Mouse (Mus musculus) MEL (cell line): Measurements from ENCODE around the gene Myom1. TPM values are rescaled to one million over a fixed set of nuclear protein-coding genes. Genes with fewer than 3 reads are reported as not detected.

Experiments used
- DNase-seq: peaks from one replicate; pipeline ENCODE4 v3.0.0; 2011; ENCODE audit warnings: low read depth, low spot score
- H3K27ac ChIP-seq: 2 replicates; pipeline ENCODE4 v1.5.1; 2012; ENCODE audit warnings: low read depth, mild to moderate bottlenecking, control low read depth, low read length, moderate library complexity; ENCODE audit not compliant: control insufficient read depth
- H3K27me3 ChIP-seq, 2 experiments: fragments of 150-350 bp in 1 of 2; sonication (generic) in 1 of 2; 2 replicates each; pipeline ENCODE4 v1.6.1; 2012; ENCODE audit warnings: low read length in 2 of 2, mild to moderate bottlenecking in 2 of 2, improper control_type of control experiment in 1 of 2, moderate library complexity in 1 of 2; ENCODE audit not compliant: insufficient read depth in 2 of 2, control insufficient read depth in 1 of 2
- H3K36me3 ChIP-seq, 2 experiments: 2 replicates each; pipeline ENCODE4 v1.6.1; 2012 to 2014; ENCODE audit warnings: low read length in 2 of 2, improper control_type of control experiment in 1 of 2, inconsistent platforms in 1 of 2, mild to moderate bottlenecking in 1 of 2; ENCODE audit not compliant: insufficient read depth in 2 of 2, control insufficient read depth in 1 of 2
- H3K4me1 ChIP-seq, 2 experiments: fragments of 150-350 bp in 1 of 2; sonication (generic) in 1 of 2; 2 replicates each; pipeline ENCODE4 v1.6.1; 2012; ENCODE audit warnings: low read length in 2 of 2, improper control_type of control experiment in 1 of 2, mild to moderate bottlenecking in 1 of 2; ENCODE audit not compliant: insufficient read depth in 2 of 2, control insufficient read depth in 1 of 2
- H3K4me3 ChIP-seq, 2 experiments: fragments of 150-350 bp in 1 of 2; sonication (generic) in 1 of 2; 2 replicates each; pipeline ENCODE4 v1.5.1; 2012; ENCODE audit warnings: low read depth in 2 of 2, low read length in 2 of 2, mild to moderate bottlenecking in 2 of 2, moderate library complexity in 2 of 2, control low read depth in 1 of 2, improper control_type of control experiment in 1 of 2; ENCODE audit not compliant: control insufficient read depth in 1 of 2, insufficient read depth in 1 of 2
- H3K79me2 ChIP-seq: 2 replicates; pipeline ENCODE4 v1.6.1; 2012; ENCODE audit warnings: mild to moderate bottlenecking, low read length, moderate library complexity; ENCODE audit not compliant: control insufficient read depth, poor library complexity, insufficient read depth
- H3K9ac ChIP-seq: 2 replicates; pipeline ENCODE4 v1.6.1; 2012; ENCODE audit warnings: low read depth, mild to moderate bottlenecking, control low read depth, low read length, moderate library complexity; ENCODE audit not compliant: control insufficient read depth, poor library complexity, severe bottlenecking
- H3K9me3 ChIP-seq: fragments of 150-350 bp; sonication (generic); replicated peaks from 2 replicates; pipeline ENCODE4 v1.6.1; 2012; ENCODE audit warnings: mild to moderate bottlenecking, low read length, improper control_type of control experiment, moderate library complexity; ENCODE audit not compliant: insufficient read depth
- BHLHE40 ChIP-seq: IDR thresholded peaks from 2 replicates; pipeline ENCODE4 v1.6.1; 2012; ENCODE audit warnings: low read depth, mild to moderate bottlenecking, inconsistent platforms, low read length, improper control_type of control experiment, borderline replicate concordance
- CHD1 ChIP-seq: IDR thresholded peaks from 2 replicates; pipeline ENCODE4 v1.6.1; 2012; ENCODE audit warnings: low read depth, mild to moderate bottlenecking, inconsistent platforms, low read length, improper control_type of control experiment
- CHD2 ChIP-seq: IDR thresholded peaks from 2 replicates; pipeline ENCODE4 v1.6.1; 2011; ENCODE audit warnings: low read length, improper control_type of control experiment
- E2F4 ChIP-seq: IDR thresholded peaks from 2 replicates; pipeline ENCODE4 v1.6.1; 2011; ENCODE audit warnings: low read depth, low read length, improper control_type of control experiment, borderline replicate concordance
- EP300 ChIP-seq, 2 experiments: IDR thresholded peaks; 2 replicates each; pipeline ENCODE4 v1.6.1; 2011; ENCODE audit warnings: improper control_type of control experiment in 2 of 2, low read length in 2 of 2, low read depth in 1 of 2, mild to moderate bottlenecking in 1 of 2
- ETS1 ChIP-seq: IDR thresholded peaks from 2 replicates; pipeline ENCODE4 v1.6.1; 2012; ENCODE audit warnings: low read depth, mild to moderate bottlenecking, inconsistent platforms, low read length, improper control_type of control experiment, moderate library complexity
- GABPA ChIP-seq: IDR thresholded peaks from 2 replicates; pipeline ENCODE4 v1.6.1; 2012; ENCODE audit warnings: low read depth, mild to moderate bottlenecking, inconsistent platforms, low read length, improper control_type of control experiment, moderate library complexity
- HCFC1 ChIP-seq: IDR thresholded peaks from 2 replicates; pipeline ENCODE4 v1.6.1; 2012; ENCODE audit warnings: low read depth, mild to moderate bottlenecking, inconsistent platforms, low read length, improper control_type of control experiment, moderate library complexity
- JUND ChIP-seq: IDR thresholded peaks from 2 replicates; pipeline ENCODE4 v1.6.1; 2011; ENCODE audit warnings: low read depth, mild to moderate bottlenecking, improper control_type of control experiment, low read length
- MAFK ChIP-seq: IDR thresholded peaks from 2 replicates; pipeline ENCODE4 v1.6.1; 2011; ENCODE audit warnings: low read depth, mild to moderate bottlenecking, low read length, improper control_type of control experiment, borderline replicate concordance
- MAX ChIP-seq: IDR thresholded peaks from 2 replicates; pipeline ENCODE4 v1.6.1; 2011; ENCODE audit warnings: low read length, improper control_type of control experiment
- MEF2A ChIP-seq: IDR thresholded peaks from 2 replicates; pipeline ENCODE4 v1.6.1; 2014; ENCODE audit warnings: low read depth, mild to moderate bottlenecking, inconsistent platforms, low read length, improper control_type of control experiment; ENCODE audit not compliant: poor library complexity, insufficient replicate concordance, severe bottlenecking; ENCODE audit errors: extremely low read depth
- MXI1 ChIP-seq: IDR thresholded peaks from 2 replicates; pipeline ENCODE4 v1.6.1; 2011; ENCODE audit warnings: mild to moderate bottlenecking, low read depth, low read length, improper control_type of control experiment
- MYB ChIP-seq: IDR thresholded peaks from 2 replicates; pipeline ENCODE4 v1.6.1; 2011; ENCODE audit warnings: mild to moderate bottlenecking, low read depth, low read length, improper control_type of control experiment
- MYC ChIP-seq: IDR thresholded peaks from 2 replicates; pipeline ENCODE4 v1.6.1; 2011; ENCODE audit warnings: low read depth, mild to moderate bottlenecking, low read length, improper control_type of control experiment, moderate library complexity
- NELFE ChIP-seq: IDR thresholded peaks from 2 replicates; pipeline ENCODE4 v1.6.1; 2011; ENCODE audit warnings: low read depth, low read length, improper control_type of control experiment
- NRF1 ChIP-seq: IDR thresholded peaks from 2 replicates; pipeline ENCODE4 v1.6.1; 2014; ENCODE audit warnings: low read depth, mild to moderate bottlenecking, inconsistent platforms, low read length, improper control_type of control experiment, moderate library complexity; ENCODE audit not compliant: poor library complexity, insufficient read depth, severe bottlenecking
- POLR2AphosphoS2 ChIP-seq: IDR thresholded peaks from 2 replicates; pipeline ENCODE4 v1.6.1; 2011; ENCODE audit warnings: low read length, improper control_type of control experiment
- POLR2AphosphoS5 ChIP-seq: IDR thresholded peaks from 2 replicates; pipeline ENCODE4 v1.6.1; 2012; ENCODE audit warnings: low read depth, borderline replicate concordance, mild to moderate bottlenecking, inconsistent platforms, low read length, moderate library complexity, mixed read lengths
- RAD21 ChIP-seq: IDR thresholded peaks from 2 replicates; pipeline ENCODE4 v1.6.1; 2011; ENCODE audit warnings: mild to moderate bottlenecking, low read depth, low read length, improper control_type of control experiment
- RCOR1 ChIP-seq: IDR thresholded peaks from 2 replicates; pipeline ENCODE4 v1.6.1; 2012; ENCODE audit warnings: low read depth, mild to moderate bottlenecking, inconsistent platforms, low read length, improper control_type of control experiment
- SIN3A ChIP-seq: IDR thresholded peaks from 2 replicates; pipeline ENCODE4 v1.6.1; 2012; ENCODE audit warnings: low read length, improper control_type of control experiment, inconsistent platforms
- SMC3 ChIP-seq: IDR thresholded peaks from 2 replicates; pipeline ENCODE4 v1.6.1; 2011; ENCODE audit warnings: low read depth, low read length, improper control_type of control experiment
- TBP ChIP-seq: IDR thresholded peaks from 2 replicates; pipeline ENCODE4 v1.8.0; 2011; ENCODE audit warnings: low read depth, low read length, improper control_type of control experiment
- TCF12 ChIP-seq: IDR thresholded peaks from 2 replicates; pipeline ENCODE4 v1.6.1; 2014; ENCODE audit warnings: low read depth, mild to moderate bottlenecking, inconsistent platforms, low read length, improper control_type of control experiment, moderate library complexity
- UBTF ChIP-seq: IDR thresholded peaks from 2 replicates; pipeline ENCODE4 v1.6.1; 2012; ENCODE audit warnings: low read depth, mild to moderate bottlenecking, inconsistent platforms, low read length, improper control_type of control experiment, moderate library complexity, borderline replicate concordance; ENCODE audit not compliant: insufficient read depth
- USF2 ChIP-seq, 2 experiments: IDR thresholded peaks; 2 replicates each; pipeline ENCODE4 v1.6.1; 2011 to 2012; ENCODE audit warnings: improper control_type of control experiment in 2 of 2, low read length in 2 of 2, borderline replicate concordance in 1 of 2, inconsistent platforms in 1 of 2, low read depth in 1 of 2, mild to moderate bottlenecking in 1 of 2; ENCODE audit not compliant: insufficient read depth in 1 of 2
- ZKSCAN1 ChIP-seq: IDR thresholded peaks from 2 replicates; pipeline ENCODE4 v1.6.1; 2012; ENCODE audit warnings: low read depth, mild to moderate bottlenecking, inconsistent platforms, low read length, improper control_type of control experiment, moderate library complexity
- ZMIZ1 ChIP-seq: IDR thresholded peaks from 2 replicates; pipeline ENCODE4 v1.6.1; 2012; ENCODE audit warnings: low read depth, mild to moderate bottlenecking, inconsistent platforms, low read length, improper control_type of control experiment, moderate library complexity
- polyA plus RNA-seq, 2 experiments: library from polyadenylated mRNA; stranded (reverse) in 1 of 2; unstranded in 1 of 2; fragments of >175 nt in 1 of 2; fragments of >200 nt in 1 of 2; gene quantifications; 2 replicates each; pipeline versions ENCODE4 v1.2.1 to v1.2.4; 2012; ENCODE audit warnings: low replicate concordance in 2 of 2, low read depth in 1 of 2; ENCODE audit not compliant: insufficient read length in 2 of 2, insufficient read depth in 1 of 2, missing spikeins in 1 of 2
- total RNA-seq: library from RNA; depleted of rRNA; stranded (reverse); fragments of 300-350 nt; gene quantifications from 2 replicates; pipeline ENCODE4 v1.2.3, GENCODE M21; 2012

Gene Myom1
- total and polyA plus RNA-seq, 3 experiments = 0.65 to 0.79 TPM; not detected in 1

GRCm38 (mm10) chr17:71018151-71018550 is 15.7 kb downstream of the Myom1 start:
- no peak for TF ChIP-seq MXI1
- TF ChIP-seq MYC = no peak
- no peak for TF ChIP-seq MEF2A
- TF ChIP-seq USF2 (IDR thresholded peaks at IDR 0.05; ENCODE audit: borderline replicate concordance in 1 of 2, insufficient read depth in 1 of 2, low read depth in 1 of 2, low read length in 2 of 2) = no peak
- no peak for TF ChIP-seq MAX
- no peak for TF ChIP-seq ZMIZ1
- TF ChIP-seq TCF12 = no peak
- no peak for TF ChIP-seq ZKSCAN1
- TF ChIP-seq CHD2 = no peak
- no peak for TF ChIP-seq RCOR1
- no peak for TF ChIP-seq POLR2AphosphoS5
- no peak for TF ChIP-seq MAFK
- TF ChIP-seq E2F4 = no peak
- TF ChIP-seq MYB = no peak
- TF ChIP-seq CHD1 = no peak
- TF ChIP-seq NRF1 = no peak
- TF ChIP-seq TBP = no peak
- TF ChIP-seq BHLHE40 = no peak
- no peak for TF ChIP-seq SIN3A
- no peak for TF ChIP-seq HCFC1
- H3K27ac ChIP-seq = no peak overlapping the region
- H3K9me3 ChIP-seq = no peaks in the 10 kb centered on the region
- no peak overlapping the region for H3K9ac ChIP-seq
- no peaks in the 10 kb centered on the region for H3K4me1 ChIP-seq
- no peaks in the 10 kb centered on the region for H3K27me3 ChIP-seq
- no peaks in the 10 kb centered on the region for H3K36me3 ChIP-seq
- no peak for DNase-seq
- H3K4me3 ChIP-seq = no peak overlapping the region
- H3K79me2 ChIP-seq = no peaks in the 10 kb centered on the region

GRCm38 (mm10) chr17:71018616-71019308 is 16.3 kb downstream of the Myom1 start:
- H3K4me3 ChIP-seq = no peak overlapping the region
- TF ChIP-seq MYB = no peak
- no peak for TF ChIP-seq HCFC1
- TF ChIP-seq GABPA = no peak
- no peak for TF ChIP-seq MYC
- no peak for TF ChIP-seq ETS1
- TF ChIP-seq JUND = no peak
- no peak for TF ChIP-seq MAX
- TF ChIP-seq TBP = no peak
- no peak for TF ChIP-seq RAD21
- no peak for TF ChIP-seq CHD1
- no peak for TF ChIP-seq SMC3
- TF ChIP-seq UBTF = no peak
- no peak for TF ChIP-seq POLR2AphosphoS5
- no peak for TF ChIP-seq CHD2
- TF ChIP-seq NELFE = no peak
- TF ChIP-seq TCF12 = no peak
- TF ChIP-seq USF2 (IDR thresholded peaks at IDR 0.05; ENCODE audit: borderline replicate concordance in 1 of 2, insufficient read depth in 1 of 2, low read depth in 1 of 2, low read length in 2 of 2) = no peak
- TF ChIP-seq EP300 (IDR thresholded peaks at IDR 0.05; ENCODE audit: low read depth in 1 of 2, low read length in 2 of 2) = no peak
- TF ChIP-seq POLR2AphosphoS2 = no peak
- TF ChIP-seq, all 39 proteins: peak for 0

More at GRCm38 (mm10) chr17:71018616-71019308, 16.3 kb downstream of the Myom1 start:
- Histone ChIP-seq H3K27me3 (no peaks in the 10 kb centered on the region), H3K36me3 (no peaks in the 10 kb centered on the region), H3K27ac (no peak overlapping the region), H3K4me1 (no peaks in the 10 kb centered on the region), H3K9ac (no peak overlapping the region), H3K79me2 (no peaks in the 10 kb centered on the region), H3K9me3 (no peaks in the 10 kb centered on the region)
- DNase-seq = no peak
